Mouse (Mus musculus) megakaryocyte, embryonic 14.5 days (primary cell): ENCODE results near the gene Ppargc1a.

Experiments
- FLI1 ChIP-seq: IDR thresholded peaks from 2 replicates; pipeline ENCODE4 v1.6.1; 2012; ENCODE audit warnings: low read length, inconsistent platforms, mixed read lengths
- GATA1 ChIP-seq: IDR thresholded peaks from 3 replicates; pipeline ENCODE4 v1.6.1; 2012; ENCODE audit warnings: mixed read lengths, low read length, inconsistent platforms, borderline replicate concordance

DNA sequence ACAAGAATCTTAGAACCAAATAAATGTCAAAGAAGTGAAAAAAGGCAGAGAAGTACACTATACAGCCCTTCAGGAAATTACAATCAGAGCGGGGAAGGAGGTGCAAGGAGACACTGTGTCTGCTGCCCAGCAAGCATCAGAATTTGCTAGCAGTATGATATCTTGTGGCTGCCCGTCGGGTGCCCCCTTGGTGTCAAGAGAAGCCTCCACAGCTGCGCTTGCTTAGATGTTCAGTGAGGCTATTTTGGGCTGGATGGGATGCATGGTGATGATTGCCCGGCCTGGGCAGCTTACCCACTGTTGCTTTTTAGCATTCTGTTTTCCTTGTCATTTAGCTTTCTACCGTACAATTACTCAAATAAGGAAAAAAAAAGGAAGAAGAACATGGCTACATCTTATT lies 32.0 kb upstream of the Ppargc1a start:
- TF ChIP-seq FLI1 (no peak), GATA1 (no peak)
